Mouse (Mus musculus): ENCODE measurements around the gene Ezr.

DNA sequence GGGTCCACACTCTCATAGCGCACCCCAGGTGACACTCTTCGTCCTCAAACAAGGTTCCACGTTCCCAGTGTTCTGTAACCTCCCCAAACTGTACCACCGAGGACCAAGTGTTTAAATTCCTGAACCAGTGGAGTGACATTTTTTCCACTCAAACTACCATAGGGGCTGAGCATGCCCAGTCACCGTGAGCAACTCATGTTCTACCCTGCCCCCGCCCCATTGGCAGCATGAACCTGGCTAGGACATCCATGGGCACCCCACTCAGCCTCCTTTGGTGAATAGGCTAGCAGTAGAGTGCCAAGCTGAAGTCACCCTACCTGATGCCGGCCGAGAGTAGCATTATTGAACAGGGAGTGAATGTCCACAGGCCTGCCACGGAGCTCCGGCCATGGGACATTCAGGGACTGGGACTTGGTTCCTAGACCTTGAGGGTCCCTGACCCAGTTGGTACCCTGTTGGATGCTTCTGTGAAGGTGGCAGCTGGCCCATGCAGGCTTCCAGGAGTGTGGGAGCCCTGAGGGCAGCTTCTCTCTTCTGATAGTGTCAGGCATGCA lies 49.2 kb downstream of the Ezr start:
- TF ChIP-seq CTCF (conservative IDR thresholded peaks at IDR 0.05; ENCODE audit: insufficient read depth, insufficient read length, low read depth, low read length) (no peak), POLR2A (IDR thresholded peaks at IDR 0.05; ENCODE audit: low read depth, low read length) (no peak)
